Mouse (Mus musculus) erythroblast, adult 5-6 weeks (primary cell): Measurements from ENCODE around the gene Akap2. TPM values are rescaled to one million over a fixed set of nuclear protein-coding genes. Genes with fewer than 3 reads are reported as not detected.

Experiments
- ATAC-seq: replicated peaks from 2 replicates; pipeline ENCODE4 v1.8.0; 2016; ENCODE audit warnings: moderate number of reproducible peaks, mild to moderate bottlenecking, moderate TSS enrichment, inconsistent platforms; ENCODE audit not compliant: poor library complexity, low FRiP score, severe bottlenecking
- total RNA-seq, 2 experiments: library from RNA; stranded (forward) in 1 of 2; stranded (reverse) in 1 of 2; fragments of 150-400 nt in 1 of 2; fragments of 200-764, 138-1000 nt in 1 of 2; gene quantifications; 2 replicates each; pipeline versions ENCODE4 v1.2.3 to v1.2.4; 2015 to 2017; ENCODE audit warnings: low replicate concordance in 2 of 2

Gene Akap2
- total RNA-seq (2015; ENCODE audit: low replicate concordance) (0.21 TPM in 1 of 2 replicates, not detected in the other), total RNA-seq (2017; ENCODE audit: low replicate concordance) (0.14 TPM in 1 of 2 replicates, not detected in the other)

DNA sequence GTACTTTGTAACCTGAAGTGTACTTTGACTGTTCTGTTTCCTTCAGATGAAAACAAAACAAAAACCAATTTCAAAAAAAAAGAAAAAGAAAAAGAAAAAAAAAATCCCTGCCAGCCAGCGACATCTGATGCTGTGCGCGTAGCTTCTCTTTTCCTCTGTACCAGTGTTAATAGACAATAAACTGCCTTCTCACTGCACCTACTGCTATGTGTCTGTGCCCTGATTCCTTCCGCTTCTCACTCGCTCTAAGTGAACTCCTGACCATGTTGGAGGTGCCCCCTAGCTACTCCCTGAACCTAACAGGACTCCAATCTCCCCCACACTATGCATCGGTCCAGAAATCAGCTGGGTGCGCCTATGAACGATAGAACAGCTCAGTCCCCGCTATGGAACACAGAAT is at the start of gene Akap2:
Gene Akap2, plus strand, starts transcription at position 304 of the 400 bp plus-strand sequence.
- ATAC-seq = no peak

DNA sequence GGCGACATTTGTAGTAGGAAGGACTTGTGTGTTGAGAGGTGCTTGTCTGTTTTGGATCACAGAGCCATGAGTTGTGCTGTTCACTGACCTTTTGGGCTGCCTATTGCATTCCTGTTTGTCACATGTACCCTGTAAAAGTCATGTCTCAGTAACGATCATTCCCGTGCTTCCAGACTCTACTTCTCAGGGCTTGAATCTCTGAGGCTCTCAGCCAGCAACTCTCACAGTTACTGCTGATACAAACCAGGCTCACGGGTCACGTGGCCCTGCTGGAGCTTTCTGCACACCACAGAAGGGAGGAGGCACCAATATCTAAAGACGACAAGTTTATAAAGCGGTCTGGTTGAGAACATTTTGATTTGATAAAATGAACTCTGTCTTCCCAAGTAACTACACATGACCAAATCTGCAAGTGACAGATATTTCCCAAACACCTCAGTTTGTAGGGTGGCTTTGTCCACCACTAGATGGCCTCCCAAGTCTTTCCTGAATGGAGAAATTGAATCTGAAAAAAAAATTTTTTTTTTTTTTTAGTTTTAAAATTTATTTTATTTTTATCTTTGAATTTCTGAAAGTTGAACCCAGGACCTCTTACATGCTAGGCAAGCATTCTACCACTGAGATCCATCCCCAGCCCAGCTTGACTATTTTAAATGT is 46.5 kb upstream of the Akap2 start:
- no peak for ATAC-seq

DNA sequence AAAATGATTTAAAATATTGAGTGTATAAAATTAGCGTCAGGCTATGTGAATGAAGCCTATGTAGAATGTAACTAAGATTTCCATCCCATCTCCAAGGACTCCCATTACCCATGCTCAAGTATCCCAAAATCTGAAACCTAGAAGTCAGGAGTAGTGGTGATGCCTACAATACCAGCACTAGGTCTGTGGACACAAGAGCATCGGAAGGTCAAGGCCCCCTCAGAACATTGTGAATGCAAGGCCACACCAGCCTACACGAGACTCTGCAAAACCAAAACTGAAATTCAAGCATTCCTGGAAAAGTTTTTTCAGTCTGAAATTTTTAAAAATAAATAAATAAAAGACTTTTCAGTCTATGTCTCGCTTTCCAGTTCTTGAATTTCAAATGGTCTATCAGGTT is 44.9 kb upstream of the Akap2 start:
- ATAC-seq = no peak

DNA sequence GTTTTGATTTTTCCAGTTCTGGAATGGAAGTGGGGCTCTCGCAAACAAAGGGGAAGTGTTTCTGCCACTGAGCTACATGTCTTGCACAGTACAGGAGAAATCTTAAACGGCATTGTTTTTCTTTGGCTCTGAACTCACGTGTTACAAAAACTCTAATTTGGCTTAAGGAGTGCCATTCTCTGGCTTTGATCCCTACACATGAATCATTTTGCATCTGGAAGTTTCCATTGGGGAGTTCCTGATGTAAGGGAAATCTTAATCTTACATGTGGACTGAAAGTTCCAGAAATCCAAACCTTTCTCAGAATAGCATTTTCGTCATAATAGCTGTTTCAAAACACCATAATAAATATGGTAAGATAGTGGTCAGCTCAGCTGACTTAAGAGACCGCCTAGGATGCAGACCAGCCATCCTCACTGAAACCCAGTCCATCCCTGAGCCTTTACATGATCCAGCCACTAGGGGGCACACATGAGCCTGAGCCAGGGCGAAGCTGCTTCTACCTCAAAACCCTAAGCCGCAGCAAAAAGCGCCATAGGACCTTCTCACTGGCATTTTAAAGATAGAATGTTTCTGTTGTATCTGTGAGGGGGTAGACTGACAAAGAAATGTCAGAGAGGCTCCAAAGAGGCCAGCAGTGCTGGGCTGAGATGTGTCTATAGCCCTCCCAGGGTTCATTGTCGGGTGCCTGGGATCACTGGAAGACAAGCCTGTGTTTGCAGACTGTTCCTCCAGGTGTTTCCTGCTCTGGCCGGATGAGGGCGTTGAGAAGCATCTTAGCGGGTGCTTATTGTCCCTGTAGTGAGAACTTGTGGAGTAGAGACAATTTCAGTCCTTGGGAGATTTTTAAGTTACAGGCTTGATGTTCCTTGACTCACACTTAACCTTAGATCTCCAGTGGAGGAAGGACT is 44.2 kb upstream of the Akap2 start:
- 0 out of 2 replicates have a peak, but pooled peaks have one; percentile 65 for ATAC-seq

DNA sequence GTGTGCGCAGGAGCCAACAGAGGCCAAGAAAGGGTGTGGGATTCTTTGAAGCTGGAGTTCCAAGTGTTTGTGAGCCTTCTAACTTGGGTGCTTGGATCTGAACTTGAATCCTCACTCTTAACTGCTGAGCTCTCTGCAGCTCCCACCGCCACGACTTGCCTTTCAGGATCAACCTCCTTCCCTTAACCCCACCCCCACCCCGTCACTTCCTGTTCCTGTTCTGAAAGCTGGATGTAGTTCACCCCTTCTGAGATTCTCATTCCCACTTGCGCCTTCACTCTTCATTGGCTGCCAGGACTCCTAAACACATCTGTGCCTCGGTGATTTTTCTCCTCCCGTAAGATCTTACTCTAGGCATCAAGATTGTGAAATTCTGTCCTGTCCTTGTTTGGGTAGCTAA is 43.1 kb upstream of the Akap2 start:
- ATAC-seq = no peak

DNA sequence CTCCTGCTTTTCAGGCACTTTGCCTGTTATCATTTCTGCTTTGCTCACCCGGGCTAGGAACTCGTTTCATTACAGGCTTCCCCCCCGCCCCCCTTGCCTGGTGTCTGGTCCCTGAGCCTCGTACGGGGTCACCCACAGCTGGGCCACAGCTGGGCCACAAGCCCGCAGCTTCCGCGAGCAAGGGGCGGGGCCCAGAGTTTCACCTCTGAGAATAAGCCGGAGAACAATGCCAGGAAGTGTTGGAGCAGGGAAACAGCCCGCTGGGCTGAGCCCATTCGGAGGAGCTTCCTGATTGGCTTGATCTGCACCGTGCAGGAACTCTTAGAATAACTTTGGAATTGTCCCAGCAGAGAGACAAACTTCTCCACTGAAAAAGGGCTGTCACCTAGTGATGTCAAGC is 42.1 kb upstream of the Akap2 start:
- no peak for ATAC-seq

DNA sequence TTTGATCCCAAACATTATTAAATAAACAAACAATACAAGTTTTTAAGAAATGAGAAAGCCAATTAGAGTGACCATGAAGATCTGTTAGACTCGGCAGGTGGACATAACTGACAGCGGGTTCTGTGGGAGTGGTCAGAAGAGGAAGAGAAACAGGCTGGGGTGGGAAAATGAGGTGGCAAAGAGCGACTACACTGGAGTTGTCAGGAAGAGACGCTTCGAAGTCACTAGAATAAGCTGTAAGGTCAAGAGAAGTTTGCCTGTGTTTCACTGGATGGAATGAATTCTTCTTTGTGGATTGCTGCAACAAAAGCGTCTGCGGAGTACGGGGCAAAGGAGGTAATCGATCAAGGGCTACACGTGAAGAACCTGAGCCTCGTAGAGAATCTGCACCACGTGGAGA is 39.5 kb upstream of the Akap2 start:
- no peak for ATAC-seq

DNA sequence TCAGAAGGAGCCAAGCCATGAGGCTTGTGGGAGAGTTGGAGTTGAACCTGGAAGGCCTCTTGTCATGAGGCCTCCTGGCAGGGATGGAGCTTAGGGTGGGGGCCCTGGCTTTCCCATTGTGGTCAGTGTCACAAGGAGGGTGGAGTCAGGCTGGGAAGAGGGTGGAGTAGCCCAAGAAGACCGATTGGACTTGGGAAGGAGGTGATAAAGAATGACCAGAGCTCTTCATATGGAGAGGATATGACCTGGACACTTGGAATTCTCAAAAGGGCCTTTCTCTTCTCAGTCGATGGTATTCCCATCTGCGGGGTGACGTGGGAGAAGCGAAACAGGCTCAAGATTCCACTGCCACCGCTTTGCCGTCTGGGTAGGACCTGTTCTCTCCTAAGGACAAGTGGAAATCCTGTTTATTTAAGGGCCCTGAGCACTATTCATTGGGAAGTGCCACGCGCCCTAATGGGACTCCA is 38.4 kb upstream of the Akap2 start:
- no peak for ATAC-seq

DNA sequence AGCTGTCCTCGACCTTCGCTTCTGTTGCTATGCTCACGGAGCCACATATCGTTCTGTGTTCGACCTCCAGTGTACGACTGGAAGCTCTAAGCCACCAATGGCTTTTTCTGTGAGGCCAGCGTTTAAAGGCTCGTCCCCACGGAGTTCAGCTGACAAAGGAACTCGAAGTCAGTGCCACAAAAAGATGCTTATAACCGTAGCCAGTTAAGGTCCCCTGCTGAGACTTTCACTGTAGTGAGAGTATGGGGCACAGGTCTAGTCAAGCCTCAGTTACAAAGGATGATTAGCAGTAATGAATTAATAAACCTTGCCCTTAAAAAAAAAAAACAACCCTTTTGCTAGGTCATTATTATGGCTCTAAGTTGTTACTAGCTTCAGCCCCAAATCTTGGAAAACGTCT is 37.3 kb upstream of the Akap2 start:
- no peak for ATAC-seq

DNA sequence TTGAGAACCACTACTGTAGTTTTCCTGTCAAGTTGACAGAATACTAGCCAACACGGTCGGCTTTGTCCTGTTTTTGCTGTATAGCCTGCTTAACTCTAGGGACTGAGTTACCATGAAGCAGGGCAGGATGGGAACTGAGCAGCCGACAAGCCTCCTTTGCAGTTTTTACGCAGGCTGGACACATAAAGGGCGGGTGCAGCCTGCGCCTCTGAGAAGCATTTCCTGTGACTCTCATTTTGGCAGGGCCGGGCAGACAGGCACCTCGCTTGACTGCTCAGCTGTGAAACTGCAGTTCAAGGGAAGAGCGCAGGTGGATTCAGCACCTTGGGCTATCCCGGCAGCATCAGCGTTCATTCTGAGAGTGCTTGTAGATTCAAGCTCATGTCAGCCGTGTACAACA is 35.9 kb upstream of the Akap2 start:
- ATAC-seq = no peak

DNA sequence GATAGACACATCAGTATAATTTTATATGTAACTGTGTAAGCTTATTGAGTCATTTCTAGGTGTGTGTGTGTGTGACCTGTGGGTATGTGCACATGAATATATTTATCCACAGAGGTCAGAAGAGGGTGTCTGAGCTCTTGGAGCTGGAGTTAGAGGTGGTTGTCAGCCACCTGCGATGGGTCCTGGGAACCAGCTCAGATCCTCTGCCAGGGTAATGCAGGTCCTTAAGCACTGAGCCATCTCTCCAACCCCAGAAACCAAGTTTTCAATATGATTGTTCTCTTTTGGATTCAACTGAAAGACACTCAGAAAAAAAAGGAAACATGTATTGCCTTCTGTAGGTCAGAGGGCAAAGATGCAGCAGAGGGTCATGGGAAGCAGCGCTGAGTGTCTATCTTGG is 35.1 kb upstream of the Akap2 start:
- no peak for ATAC-seq

DNA sequence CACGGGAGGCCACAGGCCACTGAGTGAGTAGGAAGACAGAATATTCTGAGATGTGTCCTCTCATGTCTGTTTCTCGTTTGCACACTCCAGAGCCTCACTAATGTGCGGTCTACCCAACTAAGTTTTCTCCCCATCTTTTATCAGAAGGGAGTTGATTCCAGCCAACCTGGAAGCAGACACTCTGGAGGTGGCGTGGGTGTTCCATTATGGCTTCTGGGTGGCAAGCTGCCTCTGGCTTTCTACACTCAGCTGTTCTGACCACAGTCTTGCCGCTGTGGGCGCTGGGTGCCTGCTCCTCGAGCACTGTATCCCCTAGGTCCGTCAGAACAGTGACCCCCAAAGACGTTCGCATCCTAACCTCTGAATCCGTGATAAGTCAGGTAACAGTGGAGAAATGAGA is 34.5 kb upstream of the Akap2 start:
- no peak for ATAC-seq

DNA sequence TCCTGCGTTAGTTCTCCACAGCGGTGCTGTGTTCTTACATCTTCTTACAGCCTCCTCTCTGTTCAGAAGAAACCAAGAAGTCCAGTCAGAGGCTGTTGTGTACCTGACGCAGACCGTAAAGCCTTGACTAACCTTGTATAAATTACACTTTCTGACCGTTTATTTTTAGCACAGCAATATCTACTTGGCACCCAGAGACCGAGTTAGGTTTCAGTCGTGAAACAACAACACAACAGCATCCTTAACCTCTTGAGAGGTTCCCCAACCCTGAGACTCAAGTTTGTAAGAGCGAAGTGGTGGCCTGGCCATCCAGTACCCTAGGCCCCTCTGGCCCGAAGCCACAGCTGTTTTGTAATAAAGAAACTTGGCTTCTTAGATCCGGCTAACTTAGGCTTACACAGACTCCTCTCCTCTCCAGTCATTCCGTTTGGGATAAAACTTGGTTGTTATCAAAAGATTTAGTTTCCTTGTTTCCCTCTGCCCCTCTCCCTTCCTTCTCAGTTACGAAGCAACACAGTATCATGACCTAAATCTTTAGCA is 32.7 kb upstream of the Akap2 start:
- no peak for ATAC-seq

DNA sequence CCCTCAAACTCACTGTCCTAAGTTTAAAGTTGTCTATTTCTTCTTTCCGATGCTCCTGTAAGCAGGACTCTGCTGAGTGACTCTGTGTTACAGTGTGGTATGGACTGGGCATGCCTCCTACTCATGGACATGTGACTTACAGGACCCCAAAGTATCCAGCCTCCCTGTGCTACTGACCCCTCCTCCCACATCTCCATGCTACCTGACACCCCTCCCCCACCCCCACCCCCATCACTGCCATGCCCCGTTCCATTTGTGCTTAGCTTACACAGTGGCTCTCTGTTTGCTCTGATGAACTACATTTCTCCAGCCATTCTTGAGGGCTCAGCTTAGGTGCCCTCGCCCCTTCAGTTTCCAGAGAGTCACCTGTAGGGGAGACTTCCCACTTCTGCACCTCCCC is 30.7 kb upstream of the Akap2 start:
- ATAC-seq = no peak

DNA sequence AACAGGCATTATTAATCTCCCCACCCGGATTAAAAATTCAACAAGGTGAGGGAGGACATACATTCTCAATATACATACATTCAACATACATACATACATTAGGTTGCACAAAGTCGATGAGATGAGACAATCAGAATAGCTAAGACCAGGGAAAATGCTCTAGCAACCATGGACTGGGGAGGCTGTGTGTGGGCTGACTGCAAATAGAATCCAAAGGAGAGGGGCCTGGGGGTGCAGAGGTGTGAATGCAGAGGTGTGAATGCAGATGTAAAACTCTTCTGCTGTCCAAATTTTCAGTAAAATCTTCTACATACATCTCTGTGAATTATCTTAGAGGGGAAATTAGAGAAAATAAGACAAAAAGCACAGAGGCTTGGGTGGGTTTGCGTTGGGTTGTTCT is 29.9 kb upstream of the Akap2 start:
- ATAC-seq = no peak

DNA sequence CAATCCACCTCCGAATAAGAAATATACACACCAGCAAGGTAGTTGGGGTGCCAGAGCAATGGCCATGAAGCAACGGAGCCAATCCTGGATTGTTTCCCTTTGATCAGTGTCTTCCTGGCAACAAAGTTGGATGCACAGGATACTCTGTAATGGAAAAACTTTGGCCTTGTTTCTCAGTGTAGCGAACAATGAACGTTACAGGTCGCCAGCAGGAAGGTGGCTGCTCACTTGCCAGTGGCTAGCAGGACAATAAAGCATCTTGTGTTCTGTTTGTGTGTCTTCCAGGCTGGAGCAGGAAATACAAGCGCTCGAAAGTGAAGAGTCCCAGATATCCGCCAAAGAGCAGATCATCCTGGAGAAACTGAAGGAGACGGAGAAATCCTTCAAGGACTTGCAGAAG is 29.3 kb upstream of the Akap2 start:
- no peak for ATAC-seq

DNA sequence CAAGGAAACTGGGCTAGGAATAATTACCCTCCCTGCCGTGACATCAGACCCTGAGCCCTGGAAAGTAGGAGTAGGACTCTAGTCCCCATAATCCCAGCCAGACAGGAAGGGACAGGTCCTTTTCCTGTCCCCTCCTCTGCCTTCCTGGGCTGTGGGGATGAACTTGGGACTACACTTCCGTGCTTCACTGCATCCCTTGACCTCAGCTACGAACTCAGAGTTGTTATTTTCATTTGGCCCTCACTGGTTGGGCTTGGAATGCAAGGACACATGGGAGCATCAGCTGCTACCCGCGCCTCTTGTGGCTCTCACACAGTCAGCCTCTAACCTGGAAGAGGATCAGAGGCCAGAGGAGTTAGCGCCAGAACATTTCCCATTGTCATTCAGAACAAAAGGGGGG is 27.5 kb upstream of the Akap2 start:
- no peak for ATAC-seq

DNA sequence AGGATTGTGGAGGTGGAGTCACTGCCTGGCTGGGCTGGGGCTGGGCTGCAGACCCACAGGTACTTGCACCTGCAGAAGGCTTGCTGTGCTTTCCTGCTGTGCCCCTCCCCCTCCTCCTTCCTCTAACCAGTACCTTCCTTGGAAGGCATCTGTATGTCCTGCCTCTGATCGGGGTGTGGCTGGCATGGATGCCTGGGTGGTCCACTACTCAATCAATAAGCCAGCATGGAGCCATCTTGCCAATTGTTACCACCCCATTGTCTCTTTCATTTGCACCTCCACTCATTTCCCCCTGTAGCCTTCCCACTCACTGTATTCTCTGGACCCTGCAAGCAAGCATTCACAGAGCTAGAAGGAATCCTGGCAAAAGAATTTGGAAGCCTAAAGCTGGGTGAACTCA is 26.7 kb upstream of the Akap2 start:
- no peak for ATAC-seq

DNA sequence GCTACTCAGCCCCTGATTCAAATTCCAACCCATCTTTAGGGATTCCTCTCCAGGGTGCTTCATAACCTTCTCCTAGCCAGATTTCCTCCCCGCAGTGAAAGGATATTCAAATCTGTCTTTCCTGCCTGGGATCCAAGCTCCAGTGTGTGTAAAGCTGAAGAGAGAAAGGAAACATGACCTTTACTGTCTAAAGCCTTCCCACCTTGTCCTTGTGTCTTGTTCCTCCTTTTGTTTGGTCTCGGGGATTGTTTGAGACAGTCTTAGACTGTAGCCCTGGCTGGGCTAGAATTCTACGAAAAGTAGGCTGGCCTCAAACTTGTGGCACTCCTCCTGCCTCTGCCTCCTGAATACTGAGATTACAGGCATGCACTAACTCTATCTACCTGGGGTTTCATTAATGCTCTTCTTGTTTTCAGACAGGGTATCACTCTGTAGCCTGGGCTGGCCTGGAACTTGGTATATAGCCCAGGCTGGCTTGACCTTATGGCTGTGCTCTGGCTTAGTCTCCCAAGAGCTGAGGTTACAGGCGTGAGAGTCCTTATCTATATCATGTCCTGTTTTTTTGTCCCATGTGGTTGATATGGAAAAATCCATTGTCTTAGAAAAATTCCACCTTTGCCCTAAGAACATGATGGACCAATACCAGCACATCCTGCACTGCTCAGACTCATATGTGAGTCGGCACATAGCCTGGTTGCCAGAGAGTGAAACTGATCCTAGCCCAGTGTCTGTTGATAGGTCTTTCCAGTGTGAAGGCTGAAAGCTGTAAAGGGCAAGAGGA is 22.9 kb upstream of the Akap2 start:
- no peak for ATAC-seq

DNA sequence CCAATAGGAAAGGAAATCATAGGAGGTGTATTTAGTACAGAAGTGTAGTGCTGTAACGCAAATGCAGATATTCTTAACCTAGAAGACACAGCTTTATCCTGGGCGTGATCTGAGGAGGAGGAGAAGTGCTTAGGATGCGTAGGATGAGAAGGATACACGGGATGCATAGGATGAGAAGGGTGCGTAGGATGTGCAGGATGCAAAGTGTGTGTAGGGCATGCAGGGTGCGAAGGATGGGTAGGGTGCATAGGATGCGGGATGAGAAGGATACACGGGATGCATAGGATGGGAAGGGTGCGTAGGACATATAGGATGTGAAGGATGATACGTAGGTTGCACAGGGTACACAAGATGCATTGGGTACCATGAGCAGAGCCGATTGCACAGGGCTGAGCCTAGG is 20.5 kb upstream of the Akap2 start:
- no peak for ATAC-seq
